Mouse (Mus musculus) embryonic fibroblast, embryonic 13.5 days (primary cell): ENCODE data around the gene Adra2a.

Experiments used
- CTCF ChIP-seq: IDR thresholded peaks from 2 replicates; pipeline ENCODE4 v1.5.1; 2011; ENCODE audit warnings: mild to moderate bottlenecking, control low read depth, low read length, moderate library complexity, borderline replicate concordance; ENCODE audit not compliant: insufficient read depth
- POLR2A ChIP-seq: IDR thresholded peaks from 2 replicates; pipeline ENCODE4 v1.6.1; 2011; ENCODE audit warnings: low read depth, mild to moderate bottlenecking, control low read depth, low read length, moderate library complexity

- TF ChIP-seq POLR2A (no peak), CTCF (no peak)
Measured at GRCm38 (mm10) chr19:54040356-54041028, 3.5 kb upstream of the Adra2a start.
